Mouse (Mus musculus) frontal cortex, adult (tissue): ENCODE data around the gene Dab1.

Experiments used
- ATAC-seq: cut with Nextera tagmentation; 2 replicates; pipeline ENCODE4 v1.9.2; 2017; ENCODE audit warnings: mild to moderate bottlenecking, moderate library complexity, mixed read lengths; ENCODE audit not compliant: low TSS enrichment

Gene Dab1

DNA sequence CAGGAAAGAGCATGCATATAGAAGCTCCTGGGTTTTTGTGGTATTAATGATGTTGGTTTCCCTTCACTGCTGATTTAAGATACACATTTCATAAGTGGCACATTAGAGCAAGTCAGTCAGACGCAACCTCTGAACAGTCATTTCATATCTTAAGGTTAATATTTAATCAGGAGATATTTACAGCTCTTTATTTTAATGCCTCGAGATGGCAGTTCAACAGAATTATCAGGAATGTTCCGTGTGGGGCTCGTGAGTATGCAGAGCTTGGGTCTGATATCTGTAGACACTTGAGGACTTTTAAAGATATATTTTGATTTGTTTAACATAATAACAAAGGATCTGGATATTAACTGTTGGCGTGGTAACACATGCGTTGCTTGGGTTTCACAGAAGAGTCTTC, 892.7 kb downstream of the Dab1 start:
- ATAC-seq = no peak

DNA sequence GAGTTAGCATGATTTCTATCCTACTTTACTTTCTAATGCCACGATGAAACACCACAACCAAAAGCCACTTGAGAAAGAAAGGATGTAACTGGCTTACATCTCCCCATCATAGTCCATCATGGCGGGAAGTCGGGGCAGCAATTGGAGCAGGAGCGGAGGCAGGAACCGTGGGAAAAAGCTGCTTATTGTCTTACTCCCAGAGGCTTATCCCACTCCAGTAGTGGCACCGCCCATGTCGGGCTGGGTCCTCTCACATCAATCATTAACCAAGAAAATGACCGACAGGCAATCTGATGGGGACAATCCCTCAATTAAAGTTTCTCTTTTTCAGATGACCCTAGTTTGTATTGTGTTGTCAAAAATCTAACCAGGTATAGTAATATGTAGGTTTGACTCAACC, 893.4 kb downstream of the Dab1 start:
- ATAC-seq = no peak

DNA sequence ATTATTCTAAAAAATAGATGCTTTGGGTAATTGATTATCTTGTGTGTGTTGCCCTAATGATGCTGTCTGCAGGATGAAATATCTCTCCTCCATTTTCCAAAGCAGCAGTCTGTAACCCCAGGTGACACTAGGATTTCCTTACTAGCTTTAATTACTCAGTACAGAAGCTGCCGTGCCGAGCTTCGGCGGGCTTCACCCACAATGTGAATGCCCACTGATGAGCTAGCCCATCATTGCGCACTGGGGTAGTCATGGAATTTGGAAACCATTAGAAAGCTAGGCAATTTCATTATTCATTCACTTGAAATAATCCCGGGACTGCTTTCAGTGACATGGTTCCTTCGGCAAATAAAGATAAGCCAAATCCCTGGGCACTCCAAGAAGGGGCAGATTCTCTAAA, 894.5 kb downstream of the Dab1 start:
- ATAC-seq = no peak

DNA sequence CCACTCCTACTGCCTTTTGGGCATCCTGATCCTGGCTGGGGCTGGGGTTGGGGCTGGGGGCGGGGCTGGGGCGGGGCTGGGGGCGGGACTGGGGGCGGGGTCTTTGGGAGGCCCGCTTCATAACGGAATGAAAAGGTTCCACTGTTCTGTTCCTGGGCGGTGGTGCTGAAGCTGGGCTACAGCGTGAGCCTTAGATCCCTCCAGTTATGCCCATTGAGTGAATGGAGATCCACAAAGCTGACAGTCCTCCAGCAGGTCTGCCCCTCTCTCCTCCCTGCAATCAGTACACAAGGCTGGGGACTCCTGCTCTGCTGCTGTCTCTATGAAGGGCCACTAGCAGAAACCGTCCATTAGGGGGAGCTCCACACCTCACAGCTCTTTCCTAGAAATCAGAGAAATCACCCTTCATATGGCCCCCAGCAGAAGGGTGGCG, 895.4 kb downstream of the Dab1 start:
- peak; percentile 88 for ATAC-seq

DNA sequence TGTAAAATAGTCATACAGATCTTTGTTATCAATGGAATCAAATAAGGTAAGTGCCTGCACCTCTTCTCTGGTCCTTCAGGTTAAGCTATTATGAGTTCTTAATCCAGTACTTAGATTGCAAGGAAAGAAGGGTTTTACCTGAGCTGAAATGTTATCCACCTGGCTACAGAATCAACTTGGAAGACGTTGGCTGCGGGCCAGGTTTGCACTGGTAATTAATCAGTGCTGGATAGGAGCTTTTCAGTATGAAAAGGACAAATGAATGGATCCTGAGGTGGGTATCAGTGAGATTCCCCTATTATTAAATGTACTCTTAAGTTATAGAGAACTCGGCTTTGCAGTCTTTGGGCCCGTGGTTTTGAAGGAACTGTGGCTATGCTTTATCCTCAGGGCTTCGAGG, 896.5 kb downstream of the Dab1 start:
- no peak for ATAC-seq

DNA sequence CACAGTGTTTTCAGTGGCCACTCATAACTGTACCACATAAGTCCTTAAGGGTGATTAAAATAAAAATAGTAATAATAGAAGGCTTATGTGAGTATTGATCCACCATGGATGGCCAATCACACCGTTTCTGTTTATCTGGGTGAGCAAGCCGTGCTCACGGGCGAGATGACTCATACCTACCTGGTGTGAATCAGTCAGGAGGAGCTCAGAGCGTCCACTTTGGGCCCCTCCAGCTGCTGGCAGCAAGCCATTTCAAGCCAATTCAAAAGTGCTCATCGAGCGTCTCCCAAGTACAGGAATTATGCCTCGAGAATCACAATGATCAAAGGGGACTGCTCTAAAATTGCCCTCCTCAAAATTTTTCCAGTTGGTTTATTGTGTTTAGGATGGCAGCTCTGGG, 903.2 kb downstream of the Dab1 start:
- ATAC-seq = no peak

DNA sequence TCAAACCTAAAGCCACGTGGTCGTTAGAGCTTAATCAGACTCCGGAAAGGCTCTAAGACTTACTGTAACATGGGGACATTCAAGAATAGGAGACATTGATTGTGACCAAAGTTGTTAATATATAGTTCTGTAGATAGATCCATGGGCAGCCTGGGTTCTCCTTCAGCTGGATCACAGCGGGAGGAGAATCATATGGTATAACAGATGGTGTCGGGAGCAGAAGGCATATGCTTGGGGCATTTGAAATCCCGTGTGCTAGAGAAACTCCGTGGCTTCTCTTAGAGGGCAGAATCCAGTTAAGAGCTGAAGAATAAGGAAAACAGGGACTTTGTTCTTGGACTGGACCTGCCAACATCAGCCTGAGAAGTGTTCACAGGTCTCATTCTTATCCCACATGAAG, 904.6 kb downstream of the Dab1 start:
- peak; percentile 48 for ATAC-seq

DNA sequence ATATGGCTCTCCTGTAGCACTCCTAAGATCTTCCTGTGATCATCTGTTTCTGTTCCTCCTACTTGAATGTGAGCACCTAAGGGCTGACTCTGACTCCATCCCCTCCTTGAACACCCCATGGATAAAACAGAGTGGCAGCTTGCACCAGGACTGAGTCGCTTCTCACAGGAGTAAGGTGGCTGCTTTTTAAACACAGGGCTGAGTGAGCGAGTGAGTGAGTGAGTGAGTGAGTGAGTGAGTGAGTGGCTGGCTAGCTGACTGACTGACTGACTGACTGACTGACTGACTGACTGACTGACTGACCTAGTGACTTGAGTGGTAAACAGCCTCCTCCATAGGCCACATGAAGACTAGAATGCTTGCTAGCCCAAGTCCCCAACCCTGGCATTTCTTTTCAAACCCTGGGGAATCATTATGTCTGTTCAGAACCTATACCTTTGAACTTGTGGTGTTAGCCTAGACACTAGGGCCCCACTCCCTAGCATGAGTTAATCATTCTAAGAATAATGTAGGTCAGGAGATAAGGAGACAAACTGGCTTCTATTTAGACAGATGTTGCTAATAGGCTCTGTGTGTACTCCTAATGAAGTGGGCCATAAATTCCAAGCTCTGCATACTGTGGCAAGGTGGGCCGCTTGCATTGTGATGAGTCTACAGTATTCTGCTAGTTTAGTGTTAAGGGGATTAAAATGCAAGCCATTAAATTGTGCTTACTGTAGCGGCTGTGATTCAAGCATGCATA, 910.9 kb downstream of the Dab1 start:
- ATAC-seq = no peak

DNA sequence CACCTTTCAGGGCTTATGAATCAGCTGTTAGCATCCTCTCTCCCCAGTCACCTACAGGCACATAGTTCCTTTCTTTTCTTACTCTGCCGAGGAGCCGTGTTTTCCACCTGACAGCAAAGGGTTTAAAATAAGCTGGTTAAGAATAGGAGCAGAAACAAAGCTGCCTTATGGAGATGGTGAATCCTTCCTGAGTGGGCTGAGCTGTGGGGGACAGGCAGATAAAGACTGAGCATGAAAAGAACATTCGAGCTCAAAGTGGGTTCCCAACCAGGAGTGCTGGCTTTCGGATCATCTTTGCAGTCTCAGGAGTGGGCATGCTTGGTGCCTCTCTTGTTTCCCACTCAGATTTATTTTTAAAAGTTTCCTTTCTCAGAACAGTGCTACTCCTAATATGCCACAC, 913.7 kb downstream of the Dab1 start:
- peak; percentile 95 for ATAC-seq

DNA sequence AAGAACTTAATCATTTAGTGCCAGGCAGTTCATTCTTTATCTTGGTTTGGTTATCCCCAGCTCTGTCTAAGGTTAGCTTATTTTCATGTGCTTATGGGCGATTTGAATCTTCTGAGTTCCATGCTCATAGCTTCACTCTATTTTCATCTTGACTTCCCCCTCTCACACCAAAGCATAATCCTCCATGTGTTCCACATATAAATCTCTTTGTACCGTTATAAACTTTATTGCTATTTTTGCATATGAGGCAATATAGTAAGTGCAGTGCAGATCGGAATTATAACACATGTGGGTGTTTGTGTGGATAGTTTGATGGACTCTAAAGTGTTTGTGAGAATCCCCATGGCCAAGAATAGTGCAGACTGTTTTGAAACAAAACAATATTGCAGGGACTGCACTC, 919.3 kb downstream of the Dab1 start:
- ATAC-seq = peak; percentile 65

DNA sequence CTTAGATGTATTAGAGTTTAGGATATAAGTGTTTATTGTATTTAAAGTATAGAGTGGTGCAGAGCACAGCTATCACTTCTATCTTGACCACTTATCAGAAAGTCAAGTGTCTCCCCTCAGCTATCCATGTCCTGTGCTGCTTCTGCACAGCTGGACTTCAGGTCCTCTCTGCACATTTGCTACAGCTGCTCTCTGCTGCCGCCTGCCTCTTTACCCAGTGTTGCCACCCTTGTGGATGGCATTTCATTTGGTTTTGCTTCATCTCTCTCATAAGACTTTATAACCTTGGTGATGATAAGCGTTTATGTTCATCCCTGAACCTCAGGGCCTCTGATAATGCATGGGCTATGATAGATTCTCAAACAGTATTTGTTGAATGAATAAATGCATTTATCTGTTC, 919.9 kb downstream of the Dab1 start:
- no peak for ATAC-seq

DNA sequence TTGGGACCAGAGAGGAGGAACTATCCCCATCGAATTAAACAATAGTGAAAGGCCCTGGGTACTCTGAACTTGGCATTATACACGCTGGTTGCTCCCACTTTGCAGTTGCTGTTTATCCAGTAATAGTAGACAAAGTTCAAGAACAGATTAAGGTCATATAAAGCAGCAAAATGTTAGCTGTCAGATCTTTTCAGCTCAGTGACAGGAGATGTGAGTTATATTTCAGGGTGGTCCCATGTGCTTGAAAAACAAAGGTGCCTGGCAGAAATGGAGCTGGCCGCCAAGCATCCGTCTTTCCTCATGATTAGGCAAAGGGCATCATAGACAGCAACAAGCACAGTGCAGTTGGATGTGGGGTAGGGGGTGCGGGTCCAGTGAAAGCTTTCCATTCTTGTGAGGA, 927.9 kb downstream of the Dab1 start:
- no peak for ATAC-seq

DNA sequence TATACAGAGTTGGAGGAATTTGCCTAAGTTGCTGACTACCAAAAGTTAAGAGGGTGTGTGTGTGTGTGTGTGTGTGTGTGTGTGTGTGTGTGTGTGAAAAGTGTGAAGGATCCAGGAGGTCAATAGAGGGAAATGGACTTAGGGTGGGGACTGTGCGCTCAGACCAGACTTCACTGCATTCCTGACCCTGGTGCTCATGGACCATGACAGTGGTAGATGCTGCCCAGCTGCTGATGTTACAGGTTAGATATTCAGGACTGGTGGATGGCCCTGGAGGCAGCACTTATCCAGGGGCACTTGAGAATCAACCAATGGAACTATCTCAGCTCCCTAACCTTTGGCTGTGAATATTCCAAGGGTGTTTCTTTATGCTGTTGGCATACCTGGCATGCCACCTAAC, 929.1 kb downstream of the Dab1 start:
- ATAC-seq = no peak

DNA sequence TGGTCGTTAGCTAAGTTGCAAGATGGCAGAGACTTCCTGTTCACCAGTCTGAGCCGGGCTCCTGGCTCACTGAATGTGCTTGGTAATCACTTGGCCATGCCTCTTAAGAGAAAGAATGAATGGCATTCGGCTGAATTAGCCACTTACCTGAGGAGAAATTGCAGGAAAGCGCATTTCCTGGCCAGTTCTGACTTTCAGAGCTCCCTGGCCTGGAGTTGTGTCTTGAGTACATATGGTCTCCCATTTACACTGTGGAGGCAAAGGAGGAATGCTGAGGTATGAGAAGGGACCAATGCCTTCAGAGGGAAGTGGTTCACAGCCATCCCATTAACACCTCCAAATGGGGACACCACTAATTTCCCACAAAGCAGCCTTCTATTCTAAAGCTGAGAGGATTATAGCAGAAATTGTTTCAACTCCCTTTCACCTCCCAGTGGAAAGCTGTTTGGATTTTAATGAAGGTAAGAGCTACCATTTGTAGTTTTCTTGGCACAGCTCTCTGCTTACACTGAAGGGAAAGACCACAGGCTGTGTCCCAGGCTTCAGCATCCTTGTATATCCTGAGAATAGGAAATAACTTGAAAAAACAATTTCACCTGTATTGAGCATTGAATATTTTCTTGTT, 931.5 kb downstream of the Dab1 start:
- no peak for ATAC-seq

DNA sequence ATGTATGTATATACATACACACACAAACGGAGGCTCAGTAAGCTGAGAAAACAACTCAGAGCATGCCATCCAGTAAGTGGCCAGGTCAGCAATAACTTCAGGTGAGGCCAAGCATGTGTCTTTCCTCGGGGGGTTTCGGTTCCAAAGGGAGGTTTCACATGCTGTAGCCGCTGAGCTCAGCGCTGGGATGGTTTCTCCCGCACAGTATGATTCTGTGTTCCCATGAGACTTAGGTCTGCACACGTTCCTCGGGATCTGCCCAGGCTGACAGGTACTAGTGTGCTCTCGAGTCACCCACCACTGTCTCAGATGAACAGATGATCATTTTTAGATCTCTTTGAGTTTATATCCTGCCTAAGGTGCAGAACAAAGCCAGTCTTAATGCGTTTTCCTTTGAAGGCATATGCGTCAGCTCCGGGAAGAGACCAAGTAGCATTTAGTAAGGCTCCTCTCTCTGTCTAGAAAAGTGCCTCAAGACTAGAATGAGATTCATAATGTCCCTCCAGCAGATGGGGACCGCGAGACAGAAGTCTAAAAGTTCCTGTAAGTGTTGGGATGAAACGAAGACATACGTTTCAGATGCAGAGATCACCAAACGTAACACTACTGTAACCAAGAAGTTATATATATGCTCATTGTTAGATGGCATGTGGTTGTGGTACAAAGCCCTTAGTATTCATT, 932.4 kb downstream of the Dab1 start:
- peak; percentile 71 for ATAC-seq

DNA sequence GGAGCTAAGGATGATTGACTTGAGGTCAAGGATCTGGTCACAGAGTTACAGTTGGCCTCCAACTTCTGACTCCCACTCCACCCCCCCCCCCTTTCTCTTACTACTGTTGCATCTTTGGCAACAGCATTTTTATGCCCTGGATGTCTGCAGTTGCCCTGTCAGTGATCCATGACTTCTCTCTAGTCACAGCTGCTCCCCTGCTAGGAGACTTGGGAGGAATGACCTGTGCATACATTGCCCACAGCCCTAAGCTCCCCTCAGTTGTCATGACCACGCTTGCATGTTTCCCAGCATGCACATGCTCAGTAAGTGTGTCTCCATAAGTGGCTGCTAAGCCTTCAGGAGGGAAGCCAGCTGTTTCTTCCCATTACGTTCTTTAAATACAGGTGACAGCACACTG, 936.2 kb downstream of the Dab1 start:
- no peak for ATAC-seq

DNA sequence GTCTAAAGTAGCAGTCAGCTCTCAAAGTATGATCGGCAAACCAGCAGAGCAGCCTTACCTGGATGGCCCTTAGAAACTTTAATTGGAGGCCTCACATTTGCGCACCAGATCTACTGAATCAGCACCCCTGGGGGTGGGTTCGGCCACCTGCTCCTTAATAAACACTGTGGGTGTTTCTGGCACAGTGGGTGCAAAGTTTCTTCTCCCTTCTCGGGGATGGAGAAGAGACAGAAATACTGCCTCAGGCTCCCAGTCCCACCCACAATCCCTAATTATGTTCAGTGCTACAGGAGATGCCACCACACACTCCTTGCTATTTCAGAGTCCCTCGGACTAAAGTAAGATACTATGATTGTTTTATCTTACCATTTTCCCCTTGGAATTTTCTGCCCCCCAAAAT, 944.4 kb downstream of the Dab1 start:
- peak; percentile 88 for ATAC-seq

DNA sequence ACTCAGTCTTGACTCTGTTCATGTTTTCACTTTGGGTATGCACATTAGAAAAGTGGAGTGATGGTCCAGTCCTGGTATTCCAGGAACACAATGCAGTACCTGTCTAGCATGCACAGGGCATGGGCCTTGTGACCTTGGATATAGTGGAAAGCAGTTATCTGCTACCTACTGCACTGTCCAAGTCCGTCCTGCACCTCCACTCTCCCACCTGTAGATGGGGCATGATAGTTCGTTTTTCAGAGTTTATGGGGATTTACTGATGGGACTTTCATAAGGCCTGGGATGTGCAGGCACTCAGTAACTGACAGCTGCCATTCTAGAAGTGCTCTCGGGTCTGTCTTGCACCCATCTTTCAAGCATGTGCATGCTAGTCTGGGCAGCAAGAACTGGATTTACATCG, 951.4 kb downstream of the Dab1 start:
- no peak for ATAC-seq

DNA sequence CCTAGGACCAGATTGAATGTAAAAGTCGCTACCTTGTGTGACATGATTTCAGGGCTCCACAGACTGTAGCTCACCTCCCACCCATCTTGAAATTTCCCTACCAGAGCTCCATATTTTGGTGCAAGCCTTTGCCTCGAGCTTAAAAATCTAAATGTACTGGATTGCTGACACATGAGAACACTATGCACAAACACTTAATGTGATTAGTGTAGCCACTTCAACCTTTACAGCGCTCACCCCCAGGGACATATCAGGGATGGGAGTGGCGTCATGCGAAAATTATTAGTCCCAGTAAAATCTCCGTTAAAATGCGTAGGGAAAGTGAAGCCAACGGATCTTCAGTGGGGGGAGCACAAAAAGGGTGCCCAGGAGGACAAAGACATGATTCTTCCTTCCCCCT, 953.3 kb downstream of the Dab1 start:
- no peak for ATAC-seq

DNA sequence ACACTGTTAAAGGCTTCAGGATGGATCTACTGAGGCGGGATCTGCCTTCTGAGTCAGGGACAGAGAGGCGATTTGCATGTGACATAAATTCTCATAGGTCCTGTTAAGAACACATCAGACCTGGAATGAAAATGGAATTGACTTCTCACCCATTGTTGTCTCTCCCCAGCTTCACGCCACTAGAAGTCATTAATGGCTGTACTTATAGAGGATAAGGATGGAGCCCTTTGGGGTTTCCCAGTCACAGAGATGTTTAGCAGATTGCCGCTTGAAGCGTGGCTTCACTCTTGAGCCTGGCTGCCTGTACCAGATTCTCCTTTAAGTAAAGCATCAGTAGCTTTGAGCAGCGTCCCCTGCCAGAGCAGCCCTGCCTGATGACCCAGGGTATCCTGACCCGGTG, 954.3 kb downstream of the Dab1 start:
- no peak for ATAC-seq

DNA sequence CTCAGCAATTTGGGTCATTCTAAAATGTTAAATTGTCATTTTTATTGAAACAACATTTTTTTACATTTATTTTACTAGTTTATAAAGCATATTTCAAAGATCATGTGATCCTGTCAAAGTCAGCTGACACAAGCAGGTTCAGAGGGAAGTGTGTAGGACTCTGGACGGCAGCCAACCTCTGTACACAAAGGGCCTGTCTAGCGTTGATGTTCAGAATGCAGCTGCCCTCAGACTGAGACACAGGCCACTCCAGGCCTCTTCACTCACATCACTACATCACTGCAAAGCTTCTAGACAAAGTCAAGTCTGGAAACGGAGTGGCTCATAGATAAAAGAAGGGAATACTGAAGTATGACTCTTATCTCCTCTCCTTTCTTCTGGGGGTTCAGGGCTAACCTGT, 959.2 kb downstream of the Dab1 start:
- ATAC-seq = no peak

DNA sequence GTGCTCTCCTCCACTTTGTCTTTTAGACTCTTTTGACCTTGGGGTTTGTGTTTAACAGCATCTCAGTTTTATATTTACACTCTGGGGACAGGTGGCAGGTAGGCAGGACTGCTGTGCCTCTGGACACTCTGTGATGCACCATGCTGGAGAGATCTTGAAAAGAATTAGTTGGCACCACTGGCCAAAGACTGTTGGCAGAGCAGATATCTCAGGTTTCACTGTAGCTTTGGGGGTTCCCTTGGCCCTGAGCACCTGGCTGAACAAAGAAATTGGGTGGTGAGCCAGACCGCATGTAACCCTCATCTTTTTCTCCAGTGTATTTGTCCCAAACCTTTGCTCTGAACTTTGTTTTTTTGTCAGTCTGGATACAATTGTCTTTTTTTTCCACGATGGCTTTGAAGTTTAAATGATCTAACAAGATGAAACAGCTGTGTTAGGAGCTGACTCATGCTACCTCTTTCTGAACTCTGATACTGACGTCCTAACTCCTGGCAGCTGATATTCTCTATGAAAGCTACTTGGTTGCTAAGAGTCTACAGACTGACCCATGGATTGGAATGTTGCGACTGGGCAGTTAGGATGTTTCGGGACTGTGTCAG, 960.9 kb downstream of the Dab1 start:
- ATAC-seq = no peak

DNA sequence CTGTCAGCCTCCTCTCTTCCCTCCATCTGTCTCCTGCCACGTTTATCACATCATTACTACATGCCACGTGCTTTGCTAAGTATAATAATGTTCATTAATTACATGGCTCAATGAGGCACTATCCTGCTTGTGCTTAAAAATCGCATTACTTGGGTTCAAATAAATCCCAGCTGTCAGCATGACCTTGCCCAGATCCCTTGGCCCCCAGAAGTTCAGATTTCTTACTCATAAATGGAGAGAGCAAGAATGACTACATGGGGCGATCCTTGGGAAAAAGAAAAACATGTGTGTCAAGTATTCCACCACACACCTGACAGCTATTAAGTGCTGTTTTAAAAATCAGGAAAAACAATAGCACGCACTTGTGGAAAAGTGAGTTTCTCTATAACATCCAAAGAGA, 963.6 kb downstream of the Dab1 start:
- ATAC-seq = no peak
